Mouse (Mus musculus) G1E (cell line): Measurements from ENCODE around the gene Mybph.

Experiments used
- CTCF ChIP-seq: IDR thresholded peaks from 2 replicates; pipeline ENCODE4 v1.5.1; 2012; ENCODE audit warnings: low read depth, low read length, inconsistent platforms, mixed read lengths
- GATA1 ChIP-seq: IDR thresholded peaks from 2 replicates; pipeline ENCODE4 v1.6.1; 2012; ENCODE audit warnings: borderline replicate concordance, low read length, inconsistent platforms, mixed read lengths
- GATA2 ChIP-seq: IDR thresholded peaks from 2 replicates; pipeline ENCODE4 v1.6.1; 2012; ENCODE audit warnings: low read depth, low read length, inconsistent platforms, borderline replicate concordance
- POLR2AphosphoS5 ChIP-seq: IDR thresholded peaks from 2 replicates; pipeline ENCODE4 v1.6.1; 2012; ENCODE audit warnings: low read depth, low read length, inconsistent platforms; ENCODE audit not compliant: insufficient replicate concordance
- TAL1 ChIP-seq: conservative IDR thresholded peaks from 2 replicates; pipeline ENCODE4 v1.6.1; 2012; ENCODE audit warnings: low read depth, low read length, inconsistent platforms, mixed read lengths

GRCm38 (mm10) chr1:134177976-134178375, 15.3 kb upstream of the Mybph start:
- TF ChIP-seq CTCF (no peak), GATA1 (no peak), TAL1 (no peak), POLR2AphosphoS5 (no peak), GATA2 (no peak)
